8 mouse cellular contexts compared by ENCODE assay signal in genomic region chr2:45112021-45112747, GRCm38 (mm10). TPM values are rescaled to one million over a fixed set of nuclear protein-coding genes. Genes with fewer than 3 reads are reported as not detected.
DNase-seq lines count a peak whose midpoint lies in the region; ATAC-seq lines count a peak whose summit lies in the region.

No protein-coding gene starts in this region.

- no peak for ATAC-seq in embryonic facial prominence, embryonic 11.5 days (replicated peaks; ENCODE audit: insufficient number of reproducible peaks, low FRiP score, low TSS enrichment, low read depth)
- ATAC-seq in midbrain, embryonic 13.5 days, result no peak

- DNase-seq in left cerebral cortex, postnatal 25 days (ENCODE audit: low spot score in 2 of 2), result peak; percentile 16 to 39
- DNase-seq in left cerebral cortex, adult 18-20 months (ENCODE audit: low spot score in 2 of 2), result no peak
- no peak for DNase-seq in embryonic facial prominence, embryonic 11.5 days (ENCODE audit: low spot score)
- DNase-seq in induced T-regulatory cell, adult 2 months (ENCODE audit: low read depth), result peak; percentile 24
- DNase-seq in adrenal gland, postnatal 4 days (ENCODE audit: low spot score in 2 of 2), result no peak
- no peak for DNase-seq in cerebellum, adult 11 months
- DNase-seq in urinary bladder, postnatal 10 days (ENCODE audit: low spot score), result no peak

- H3K9ac ChIP-seq in embryonic facial prominence, embryonic 11.5 days (replicated peaks; ENCODE audit: low read length), result peak overlapping the region; percentile 98
- peak overlapping the region; percentile 97 for H3K9ac ChIP-seq in midbrain, embryonic 13.5 days (replicated peaks)

- peak overlapping the region; percentile 52 for H3K27ac ChIP-seq in embryonic facial prominence, embryonic 11.5 days (replicated peaks; ENCODE audit: low read depth, low read length)
- H3K27ac ChIP-seq in midbrain, embryonic 13.5 days, result peak overlapping the region; percentile 82

- H3K36me3 ChIP-seq in embryonic facial prominence, embryonic 11.5 days (replicated peaks; ENCODE audit: control insufficient read depth, insufficient read depth, low read depth, low read length), result no peaks in the 10 kb centered on the region
- no peaks in the 10 kb centered on the region for H3K36me3 ChIP-seq in midbrain, embryonic 13.5 days

- intact Hi-C loops in left cerebral cortex, postnatal 25 days (cut with DNase I), result loop anchor here (2.0 to 10.0 kb wide), 6 partner anchors 135 to 1325 kb away; partner anchors contain the start of gene Gtdc1

- peak overlapping the region; percentile 63 for H3K4me2 ChIP-seq in embryonic facial prominence, embryonic 11.5 days (ENCODE audit: low read depth, low read length)
- peak overlapping the region; percentile 76 for H3K4me2 ChIP-seq in midbrain, embryonic 13.5 days (replicated peaks)

- 3% methylated on average over 9 of the region's 9 CpGs for whole genome bisulfite sequencing in embryonic facial prominence, embryonic 11.5 days
- 2% methylated on average over 9 of the region's 9 CpGs for WGBS in midbrain, embryonic 13.5 days

- no peaks in the 10 kb centered on the region for H3K9me3 ChIP-seq in embryonic facial prominence, embryonic 11.5 days (replicated peaks; ENCODE audit: control insufficient read depth, low read length)
- H3K9me3 ChIP-seq in midbrain, embryonic 13.5 days, result no peaks in the 10 kb centered on the region

- no peaks in the 10 kb centered on the region for H3K27me3 ChIP-seq in embryonic facial prominence, embryonic 11.5 days (ENCODE audit: control insufficient read depth, insufficient read depth, low read length)
- H3K27me3 ChIP-seq in midbrain, embryonic 13.5 days, result no peaks in the 10 kb centered on the region

- no peaks in the 10 kb centered on the region for H3K4me1 ChIP-seq in embryonic facial prominence, embryonic 11.5 days (ENCODE audit: control insufficient read depth, insufficient read depth, low read length)
- H3K4me1 ChIP-seq in midbrain, embryonic 13.5 days (replicated peaks), result peaks cover 57% of the 10 kb centered on the region

- H3K4me3 ChIP-seq in embryonic facial prominence, embryonic 11.5 days (ENCODE audit: low read depth, low read length), result peak overlapping the region; percentile 93
- H3K4me3 ChIP-seq in midbrain, embryonic 13.5 days (replicated peaks), result peak overlapping the region; percentile 82

RNA-seq across cellular contexts. Expression of gene Zeb2, which starts 5.0 kb away (rescaled TPM):
- 100 to 1,000 TPM; 184 TPM for total RNA-seq in left cerebral cortex, postnatal 25 days (2021)
- total RNA-seq in left cerebral cortex, adult 18-20 months (2021), result 100 to 1,000 TPM; 141 to 180 TPM
- 36.7 and 38.5 TPM in 2 replicates for polyA plus RNA-seq in embryonic facial prominence, embryonic 11.5 days (2014; fragmentation: Nextera tagmentation; extraction: Ambion mirVana)
- polyA plus RNA-seq in midbrain, embryonic 13.5 days (2015; fragmentation: Nextera tagmentation; extraction: Ambion mirVana), result 38.9 and 50.2 TPM in 2 replicates
- total RNA-seq in adrenal gland, postnatal 4 days (2021), result 100 to 1,000 TPM; 169 to 173 TPM

Comparison
In these comparisons a context has a peak if more than half of its experiments do, and no peak if none do; other contexts are left out.
1. DNase-seq: peak in left cerebral cortex, postnatal 25 days (2 of 2) and induced T-regulatory cell, adult 2 months (single experiment); none in left cerebral cortex, adult 18-20 months (0 of 2), embryonic facial prominence, embryonic 11.5 days (single experiment), adrenal gland, postnatal 4 days (0 of 2), cerebellum, adult 11 months (single experiment) and urinary bladder, postnatal 10 days (single experiment).